Mouse (Mus musculus) stomach, embryonic 14.5 days (tissue): Measurements from ENCODE around the gene Efcab7. TPM values are rescaled to one million over a fixed set of nuclear protein-coding genes. Genes with fewer than 3 reads are reported as not detected.

Experiments used
- ATAC-seq: fragments of 200-750 bp; cut with Nextera tagmentation; 2 replicates; pipeline ENCODE4 v1.8.0; 2017; ENCODE audit warnings: low read depth, moderate TSS enrichment; ENCODE audit not compliant: insufficient number of reproducible peaks, insufficient read depth, low FRiP score
- H3K27ac ChIP-seq: fragments of 300-500 bp; sonication (generic); 2 replicates; pipeline ENCODE4 v1.5.1; 2014; ENCODE audit warnings: mild to moderate bottlenecking, low read length, moderate library complexity, mixed read lengths
- H3K27me3 ChIP-seq: fragments of 300-500 bp; sonication (generic); 2 replicates; pipeline ENCODE4 v1.6.1; 2014; ENCODE audit warnings: low read length, control low read depth, mixed read lengths; ENCODE audit not compliant: control insufficient read depth, insufficient read depth
- H3K36me3 ChIP-seq: fragments of 300-500 bp; sonication (generic); 2 replicates; pipeline ENCODE4 v1.6.1; 2014; ENCODE audit warnings: mild to moderate bottlenecking, control low read depth, low read length, moderate library complexity, mixed read lengths; ENCODE audit not compliant: control insufficient read depth, insufficient read depth
- H3K4me1 ChIP-seq: fragments of 300-500 bp; sonication (generic); 2 replicates; pipeline ENCODE4 v1.6.1; 2014; ENCODE audit warnings: low read length, control low read depth, mixed read lengths; ENCODE audit not compliant: control insufficient read depth, insufficient read depth
- H3K4me2 ChIP-seq: fragments of 300-500 bp; sonication (generic); replicated peaks from 2 replicates; pipeline ENCODE4 v1.6.1; 2014; ENCODE audit warnings: low read depth, low read length, control low read depth
- H3K4me3 ChIP-seq: fragments of 300-500 bp; sonication (generic); 2 replicates; pipeline ENCODE4 v1.5.1; 2014; ENCODE audit warnings: low read depth, low read length, control low read depth
- H3K9ac ChIP-seq: fragments of 300-500 bp; sonication (generic); replicated peaks from 2 replicates; pipeline ENCODE4 v1.6.1; 2014; ENCODE audit warnings: low read depth, mild to moderate bottlenecking, control low read depth, low read length, moderate library complexity, mixed read lengths
- H3K9me3 ChIP-seq: fragments of 300-500 bp; sonication (generic); 2 replicates; pipeline ENCODE4 v1.6.1; 2016; ENCODE audit warnings: low read depth, low read length, control low read depth; ENCODE audit not compliant: control insufficient read depth
- WGBS: fragments of 180-500 bp; shearing (Covaris S2); extraction: QIAGEN DNeasy Blood & Tissue Kit; methylation state at CpG from one replicate; pipeline ENCODE4 v1.1.7; 2014; 5-methylcytosine and 5-hydroxymethylcytosine counted together
- polyA plus RNA-seq: library from polyadenylated mRNA; unstranded; fragments of >200 nt; fragmentation: Nextera tagmentation; extraction: Ambion mirVana; gene quantifications from 2 replicates; pipeline ENCODE4 v1.2.1, GENCODE M21; 2014

Efcab7 gene
- polyA plus RNA-seq, 1 experiment from 2014 or later: 24.5 TPM

- Histone ChIP-seq H3K4me1 (0 out of 2 replicates have a peak, but pooled peaks cover 1% of the 10 kb centered on the region), H3K9ac (no peak overlapping the region), H3K36me3 (no peaks in the 10 kb centered on the region), H3K4me3 (no peak overlapping the region), H3K27me3 (no peaks in the 10 kb centered on the region), H3K27ac (no peak overlapping the region), H3K4me2 (no peak overlapping the region), H3K9me3 (no peaks in the 10 kb centered on the region)
- no peak for ATAC-seq
- 88% methylated on average over 5 of the region's 5 CpGs for WGBS
Observed at GRCm38 (mm10) chr4:99936278-99936677, 107.3 kb downstream of the Efcab7 start.

GRCm38 (mm10) chr4:99939711-99940505 is 110.9 kb downstream of the Efcab7 start:
- H3K4me3 ChIP-seq: no peak overlapping the region
- no peaks in the 10 kb centered on the region for H3K27me3 ChIP-seq
- no peak overlapping the region for H3K9ac ChIP-seq
- no peak overlapping the region for H3K4me2 ChIP-seq
- WGBS: 55% methylated on average over 16 of the region's 16 CpGs
- H3K9me3 ChIP-seq: no peaks in the 10 kb centered on the region
- H3K4me1 ChIP-seq: no peaks in the 10 kb centered on the region
- no peak overlapping the region for H3K27ac ChIP-seq
- ATAC-seq: no peak
- H3K36me3 ChIP-seq: no peaks in the 10 kb centered on the region

GRCm38 (mm10) chr4:99941655-99942414 is 112.8 kb downstream of the Efcab7 start:
- Histone ChIP-seq H3K27me3 (no peaks in the 10 kb centered on the region), H3K36me3 (no peaks in the 10 kb centered on the region), H3K4me1 (no peaks in the 10 kb centered on the region), H3K4me2 (no peak overlapping the region), H3K27ac (no peak overlapping the region), H3K9me3 (no peaks in the 10 kb centered on the region), H3K4me3 (no peak overlapping the region), H3K9ac (no peak overlapping the region)
- no peak for ATAC-seq
- 69% methylated on average over 10 of the region's 10 CpGs for WGBS

DNA sequence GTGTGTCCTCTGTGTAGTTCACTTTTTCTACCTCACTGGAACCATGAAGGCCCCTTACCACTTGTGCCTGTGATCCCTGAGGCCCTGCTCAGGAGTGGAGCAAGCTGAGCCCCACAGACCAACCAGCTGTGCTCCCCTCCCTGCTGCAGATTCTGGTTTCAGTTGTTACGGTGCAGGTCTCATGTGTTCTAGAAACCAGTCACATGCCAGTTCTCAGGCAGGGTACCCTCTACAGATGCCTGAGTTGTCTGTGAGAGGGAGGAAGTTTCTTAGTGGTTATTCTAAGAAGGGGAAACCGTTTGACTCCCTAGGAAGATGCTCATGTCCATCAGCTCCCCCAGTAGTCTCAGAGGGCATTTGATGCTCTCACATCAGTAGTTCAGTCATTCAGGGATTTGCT is 115.6 kb downstream of the Efcab7 start:
- Histone ChIP-seq H3K9ac (no peak overlapping the region), H3K9me3 (no peaks in the 10 kb centered on the region), H3K36me3 (no peaks in the 10 kb centered on the region), H3K4me3 (no peak overlapping the region), H3K4me1 (no peaks in the 10 kb centered on the region), H3K4me2 (no peak overlapping the region), H3K27me3 (no peaks in the 10 kb centered on the region), H3K27ac (no peak overlapping the region)
- no peak for ATAC-seq
- 68% methylated on average over 2 of the region's 2 CpGs for WGBS

GRCm38 (mm10) chr4:99945011-99945410 is 116.0 kb downstream of the Efcab7 start:
- H3K4me1 ChIP-seq: no peaks in the 10 kb centered on the region
- ATAC-seq: no peak
- no peaks in the 10 kb centered on the region for H3K27me3 ChIP-seq
- H3K27ac ChIP-seq: no peak overlapping the region
- H3K4me3 ChIP-seq: no peak overlapping the region
- H3K9ac ChIP-seq: no peak overlapping the region
- WGBS: 88% methylated on average over 7 of the region's 7 CpGs
- no peak overlapping the region for H3K4me2 ChIP-seq
- no peaks in the 10 kb centered on the region for H3K36me3 ChIP-seq
- H3K9me3 ChIP-seq: no peaks in the 10 kb centered on the region

DNA sequence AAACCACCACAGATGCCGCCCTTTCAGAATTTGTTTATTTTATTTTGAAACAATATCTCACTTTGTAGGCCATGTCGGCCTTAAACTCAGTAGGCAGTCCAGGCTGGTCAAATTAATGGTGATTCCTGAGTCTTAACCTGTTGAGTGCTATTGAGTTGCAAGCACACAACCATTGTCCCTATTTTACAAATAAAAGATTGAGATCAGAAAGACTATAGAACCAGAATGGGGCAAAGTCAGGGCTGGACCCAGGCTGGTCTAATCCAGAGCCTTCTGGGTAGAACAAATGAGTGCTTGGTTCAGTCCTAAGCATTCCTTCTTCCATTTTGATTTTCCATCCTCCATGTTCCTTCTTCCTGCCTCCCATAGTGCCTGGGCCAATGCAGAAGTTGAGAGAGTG is 117.5 kb downstream of the Efcab7 start:
- WGBS: 71% methylated on average over 2 of the region's 2 CpGs
- no peaks in the 10 kb centered on the region for H3K36me3 ChIP-seq
- no peak overlapping the region for H3K9ac ChIP-seq
- no peak overlapping the region for H3K4me2 ChIP-seq
- H3K4me1 ChIP-seq: no peaks in the 10 kb centered on the region
- no peak overlapping the region for H3K27ac ChIP-seq
- H3K9me3 ChIP-seq: no peaks in the 10 kb centered on the region
- no peaks in the 10 kb centered on the region for H3K27me3 ChIP-seq
- no peak overlapping the region for H3K4me3 ChIP-seq
- no peak for ATAC-seq

GRCm38 (mm10) chr4:99947192-99947591 is 118.2 kb downstream of the Efcab7 start:
- Histone ChIP-seq H3K27me3 (no peaks in the 10 kb centered on the region), H3K4me3 (no peak overlapping the region), H3K36me3 (no peaks in the 10 kb centered on the region), H3K9me3 (no peaks in the 10 kb centered on the region), H3K4me2 (no peak overlapping the region), H3K4me1 (no peaks in the 10 kb centered on the region), H3K27ac (no peak overlapping the region), H3K9ac (no peak overlapping the region)
- WGBS: 63% methylated on average over 1 of the region's 1 CpGs
- no peak for ATAC-seq

DNA sequence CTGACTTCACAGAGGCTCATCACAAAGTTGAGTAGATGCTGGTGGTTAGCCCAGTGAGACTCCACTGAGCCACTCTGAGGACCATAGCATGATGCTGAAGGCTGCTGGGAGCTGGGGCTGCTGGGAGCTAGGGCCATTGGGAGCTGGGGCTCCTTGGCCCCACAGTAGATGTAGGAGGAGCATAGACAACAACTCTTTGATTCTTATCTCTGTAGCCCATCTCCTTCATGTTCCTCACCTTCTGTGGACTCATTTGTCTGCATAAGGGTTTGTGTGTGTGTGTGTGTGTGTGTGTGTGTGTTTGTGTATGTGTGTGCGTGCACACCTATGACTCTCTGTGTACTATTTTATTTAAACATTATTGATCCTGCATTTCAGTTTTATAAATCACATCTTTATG is 118.9 kb downstream of the Efcab7 start:
- no peak for ATAC-seq
- H3K9me3 ChIP-seq: no peaks in the 10 kb centered on the region

More for the DNA sequence above, 118.9 kb downstream of the Efcab7 start:
- no peak overlapping the region for H3K4me2 ChIP-seq
- H3K9ac ChIP-seq: no peak overlapping the region
- no peak overlapping the region for H3K4me3 ChIP-seq
- no peaks in the 10 kb centered on the region for H3K4me1 ChIP-seq
- H3K36me3 ChIP-seq: no peaks in the 10 kb centered on the region
- H3K27me3 ChIP-seq: no peaks in the 10 kb centered on the region
- H3K27ac ChIP-seq: no peak overlapping the region
- WGBS: 78% methylated on average over 1 of the region's 1 CpGs
